Mouse (Mus musculus): ENCODE measurements around the gene Lefty2. TPM values are rescaled to one million over a fixed set of nuclear protein-coding genes. Genes with fewer than 3 reads are reported as not detected.
"Not testable (repeated sequence)": the region's sequence is repeated elsewhere in the genome, so short reads cannot be mapped to it uniquely, and the experiment has no call there.

The Lefty2 gene
- polyA plus RNA-seq, 1 experiment from 2014 or later, result 0.27 TPM

- H3K4me1 ChIP-seq, result peaks cover 24% of the 10 kb centered on the region
- H3K9ac ChIP-seq, result no peak overlapping the region
- no peak overlapping the region for H3K4me3 ChIP-seq
- ATAC-seq (ENCODE audit: low FRiP score, low read depth), result no peak
- H3K36me3 ChIP-seq, result no peaks in the 10 kb centered on the region
- 31% methylated on average over 1 of the region's 1 CpGs for WGBS
- no peak overlapping the region for H3K27ac ChIP-seq
- H3K4me2 ChIP-seq (replicated peaks), result no peak overlapping the region
- H3K9me3 ChIP-seq, result no peaks in the 10 kb centered on the region
- no peaks in the 10 kb centered on the region for H3K27me3 ChIP-seq
These were observed 24.1 kb downstream of the Lefty2 start for GRCm38 (mm10) chr1:180917053-180917452.

- H3K36me3 ChIP-seq, result no peaks in the 10 kb centered on the region
- no peak overlapping the region for H3K27ac ChIP-seq
- H3K9ac ChIP-seq, result no peak overlapping the region
- no peak overlapping the region for H3K4me3 ChIP-seq
- H3K9me3 ChIP-seq, result no peaks in the 10 kb centered on the region
- H3K4me2 ChIP-seq (replicated peaks), result no peak overlapping the region
- H3K4me1 ChIP-seq, result no peaks in the 10 kb centered on the region
- 31% methylated on average over 8 of the region's 8 CpGs for WGBS
- no peaks in the 10 kb centered on the region for H3K27me3 ChIP-seq
- no peak for ATAC-seq (ENCODE audit: low FRiP score, low read depth)
These were observed 26.8 kb downstream of the Lefty2 start for GRCm38 (mm10) chr1:180919686-180920085.

GRCm38 (mm10) chr1:180922273-180923048 lies 29.6 kb downstream of the Lefty2 start:
- no peaks in the 10 kb centered on the region for H3K9me3 ChIP-seq
- ATAC-seq (ENCODE audit: low FRiP score, low read depth), result no peak
- H3K27me3 ChIP-seq, result peaks cover 2% of the 10 kb centered on the region; the same call in 1 of the 2 replicates
- no peaks in the 10 kb centered on the region for H3K36me3 ChIP-seq
- no peak overlapping the region for H3K9ac ChIP-seq
- H3K4me1 ChIP-seq, result no peaks in the 10 kb centered on the region
- no peak overlapping the region for H3K4me3 ChIP-seq
- H3K27ac ChIP-seq, result no peak overlapping the region
- WGBS, result 53% methylated on average over 6 of the region's 6 CpGs
- H3K4me2 ChIP-seq (replicated peaks), result no peak overlapping the region

GRCm38 (mm10) chr1:180924737-180925136 lies 31.8 kb downstream of the Lefty2 start:
- WGBS, result 32% methylated on average over 2 of the region's 2 CpGs
- ATAC-seq (ENCODE audit: low FRiP score, low read depth), result no peak; the same call in 1 of the 2 replicates
- Histone ChIP-seq H3K4me1 (no peaks in the 10 kb centered on the region), H3K9me3 (no peaks in the 10 kb centered on the region), H3K4me2 (replicated peaks) (no peak overlapping the region), H3K36me3 (no peaks in the 10 kb centered on the region), H3K27me3 (peaks cover 15% of the 10 kb centered on the region; the same call in 1 of the 2 replicates), H3K9ac (no peak overlapping the region), H3K4me3 (no peak overlapping the region), H3K27ac (no peak overlapping the region)

- H3K9me3 ChIP-seq, result no peaks in the 10 kb centered on the region
- no peaks in the 10 kb centered on the region for H3K4me1 ChIP-seq
- no peak for ATAC-seq (ENCODE audit: low FRiP score, low read depth)
- 55% methylated on average over 4 of the region's 4 CpGs for WGBS
- no peak overlapping the region for H3K27ac ChIP-seq
- no peaks in the 10 kb centered on the region for H3K36me3 ChIP-seq
- H3K4me3 ChIP-seq, result no peak overlapping the region
- H3K9ac ChIP-seq, result no peak overlapping the region
- H3K27me3 ChIP-seq, result peaks cover 16% of the 10 kb centered on the region
- no peak overlapping the region for H3K4me2 ChIP-seq (replicated peaks)
These were observed 33.4 kb downstream of the Lefty2 start for GRCm38 (mm10) chr1:180926286-180926685.

- peaks cover 41% of the 10 kb centered on the region for H3K27me3 ChIP-seq
- no peak overlapping the region for H3K4me2 ChIP-seq (replicated peaks)
- H3K9ac ChIP-seq, result no peak overlapping the region
- WGBS, result 16% methylated on average over 2 of the region's 2 CpGs
- H3K4me1 ChIP-seq, result no peaks in the 10 kb centered on the region
- no peaks in the 10 kb centered on the region for H3K9me3 ChIP-seq
- no peak overlapping the region for H3K4me3 ChIP-seq
- no peak for ATAC-seq (ENCODE audit: low FRiP score, low read depth)
- no peak overlapping the region for H3K27ac ChIP-seq
- no peaks in the 10 kb centered on the region for H3K36me3 ChIP-seq
These were observed 36.7 kb downstream of the Lefty2 start for GRCm38 (mm10) chr1:180929599-180929998.

GRCm38 (mm10) chr1:180931106-180931505 lies 38.2 kb downstream of the Lefty2 start:
- no peak for ATAC-seq (ENCODE audit: low FRiP score, low read depth)
- Histone ChIP-seq H3K9ac (no peak overlapping the region), H3K27ac (no peak overlapping the region), H3K9me3 (no peaks in the 10 kb centered on the region), H3K4me1 (no peaks in the 10 kb centered on the region; the same call in 1 of the 2 replicates), H3K27me3 (peaks cover 56% of the 10 kb centered on the region), H3K4me3 (no peak overlapping the region), H3K36me3 (no peaks in the 10 kb centered on the region), H3K4me2 (replicated peaks) (no peak overlapping the region)
- WGBS, result 46% methylated on average over 3 of the region's 3 CpGs

- H3K4me3 ChIP-seq, result no peak overlapping the region
- H3K36me3 ChIP-seq, result no peaks in the 10 kb centered on the region
- H3K9me3 ChIP-seq, result no peaks in the 10 kb centered on the region
- peaks cover 69% of the 10 kb centered on the region for H3K27me3 ChIP-seq
- WGBS, result 27% methylated on average over 6 of the region's 6 CpGs
- H3K9ac ChIP-seq, result no peak overlapping the region
- ATAC-seq (ENCODE audit: low FRiP score, low read depth), result no peak
- H3K4me2 ChIP-seq (replicated peaks), result no peak overlapping the region
- H3K4me1 ChIP-seq, result no peaks in the 10 kb centered on the region; the same call in 1 of the 2 replicates
- H3K27ac ChIP-seq, result no peak overlapping the region
These were observed 40.8 kb downstream of the Lefty2 start for GRCm38 (mm10) chr1:180933659-180934058.

- 15% methylated on average over 21 of the region's 21 CpGs for WGBS
- Histone ChIP-seq H3K27me3 (peaks cover 63% of the 10 kb centered on the region), H3K9ac (no peak within 1 kb of the TSS)
These were observed 41.8 kb downstream of the Lefty2 start, which contains the start of gene Lefty1 for GRCm38 (mm10) chr1:180934467-180935419. Gene Lefty1, plus strand, starts transcription at chr1:180935022.

GRCm38 (mm10) chr1:180936610-180937398 lies 43.9 kb downstream of the Lefty2 start:
- H3K4me1 ChIP-seq, result peaks cover 10% of the 10 kb centered on the region
- not testable (repeated sequence) for H3K27ac ChIP-seq, H3K36me3 ChIP-seq, H3K9me3 ChIP-seq
- WGBS, result 2% methylated on average over 40 of the region's 41 CpGs
- H3K9ac ChIP-seq, result peak overlapping the region; percentile 50; the same call in 1 of the 2 replicates
- H3K27me3 ChIP-seq, result peaks cover 75% of the 10 kb centered on the region
- H3K4me3 ChIP-seq, result peak overlapping the region; percentile 30
- peak overlapping the region; percentile 59 for H3K4me2 ChIP-seq (replicated peaks)
- peak; percentile 68; the same call in 1 of the 2 replicates for ATAC-seq (ENCODE audit: low FRiP score, low read depth)

More at GRCm38 (mm10) chr1:180934467-180935419, 41.8 kb downstream of the Lefty2 start, which contains the start of gene Lefty1:
- H3K4me1 ChIP-seq, result no peaks in the 10 kb centered on the region; the same call in 1 of the 2 replicates
- H3K4me3 ChIP-seq, result no peak within 1 kb of the TSS
- no peak within 1 kb of the TSS for H3K4me2 ChIP-seq (replicated peaks)
- ATAC-seq (ENCODE audit: low FRiP score, low read depth), result no peak
- H3K27ac ChIP-seq, result no peak within 1 kb of the TSS
- H3K36me3 ChIP-seq, result no peaks in the 10 kb centered on the region
- no peaks in the 10 kb centered on the region for H3K9me3 ChIP-seq

- 28% methylated on average over 13 of the region's 13 CpGs for WGBS
- not testable (repeated sequence) for H3K4me2 ChIP-seq (replicated peaks); ATAC-seq (ENCODE audit: low FRiP score, low read depth); H3K9me3 ChIP-seq; H3K27ac ChIP-seq; H3K36me3 ChIP-seq; H3K9ac ChIP-seq; H3K4me3 ChIP-seq
- H3K4me1 ChIP-seq, result peaks cover 14% of the 10 kb centered on the region
- peaks cover 72% of the 10 kb centered on the region for H3K27me3 ChIP-seq
These were observed 44.7 kb downstream of the Lefty2 start for GRCm38 (mm10) chr1:180937631-180938030.
